Mouse (Mus musculus) kidney, postnatal 36 days (tissue): ENCODE data around the gene Ccl6.
A peak's percentile ranks its signal among the peaks of the same experiment; 100 is the strongest.

Experiments
- DNase-seq, 2 experiments: peaks; one replicate each; pipeline ENCODE4 v3.0.0; 2021 to 2022; ENCODE audit warnings: mixed read lengths in 2 of 2

The Ccl6 gene

GRCm38 (mm10) chr11:83595669-83596455, 3.0 kb upstream of the Ccl6 start:
- DNase-seq = no peak

DNA sequence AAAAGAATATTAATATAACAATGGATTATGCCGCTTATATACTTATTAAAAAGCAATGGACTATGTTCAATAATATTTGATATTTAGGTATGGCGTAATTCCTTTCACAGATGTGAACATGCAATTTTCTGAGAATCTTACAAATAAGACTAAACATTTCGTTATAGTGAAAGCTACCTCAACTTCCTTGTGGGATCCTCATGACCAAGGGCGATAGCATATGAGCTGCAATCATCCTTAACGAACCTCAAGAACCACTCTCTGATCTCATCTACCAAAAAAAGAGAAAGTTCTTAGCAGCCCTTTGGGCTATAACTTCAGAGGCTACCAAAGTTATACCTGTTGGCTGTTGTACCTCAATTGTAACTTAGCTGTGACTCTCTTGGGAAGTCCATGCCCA, 566 bp upstream of the Ccl6 start:
- no peak for DNase-seq

DNA sequence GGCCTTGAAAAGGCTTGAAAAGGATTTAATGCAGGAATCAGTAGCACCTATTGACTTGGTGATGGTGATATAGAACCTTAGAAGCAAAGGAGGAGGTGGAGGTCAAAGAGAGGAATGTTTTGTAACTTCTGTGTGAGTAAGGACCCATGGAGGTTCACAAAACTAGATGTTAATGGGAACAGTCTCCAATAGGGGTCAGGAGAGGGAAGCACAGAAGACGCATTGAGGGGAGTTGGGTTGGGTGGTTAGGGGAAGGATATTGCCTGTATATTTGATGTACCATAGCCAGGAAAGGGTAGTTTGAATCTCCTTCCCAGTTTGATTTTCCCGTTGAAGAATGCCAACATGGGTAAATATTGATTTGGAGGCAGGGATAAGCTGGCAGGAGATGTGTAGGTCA, 8.7 kb downstream of the Ccl6 start:
- no peak for DNase-seq

GRCm38 (mm10) chr11:83583450-83583754, 9.5 kb downstream of the Ccl6 start:
- no peak for DNase-seq

DNA sequence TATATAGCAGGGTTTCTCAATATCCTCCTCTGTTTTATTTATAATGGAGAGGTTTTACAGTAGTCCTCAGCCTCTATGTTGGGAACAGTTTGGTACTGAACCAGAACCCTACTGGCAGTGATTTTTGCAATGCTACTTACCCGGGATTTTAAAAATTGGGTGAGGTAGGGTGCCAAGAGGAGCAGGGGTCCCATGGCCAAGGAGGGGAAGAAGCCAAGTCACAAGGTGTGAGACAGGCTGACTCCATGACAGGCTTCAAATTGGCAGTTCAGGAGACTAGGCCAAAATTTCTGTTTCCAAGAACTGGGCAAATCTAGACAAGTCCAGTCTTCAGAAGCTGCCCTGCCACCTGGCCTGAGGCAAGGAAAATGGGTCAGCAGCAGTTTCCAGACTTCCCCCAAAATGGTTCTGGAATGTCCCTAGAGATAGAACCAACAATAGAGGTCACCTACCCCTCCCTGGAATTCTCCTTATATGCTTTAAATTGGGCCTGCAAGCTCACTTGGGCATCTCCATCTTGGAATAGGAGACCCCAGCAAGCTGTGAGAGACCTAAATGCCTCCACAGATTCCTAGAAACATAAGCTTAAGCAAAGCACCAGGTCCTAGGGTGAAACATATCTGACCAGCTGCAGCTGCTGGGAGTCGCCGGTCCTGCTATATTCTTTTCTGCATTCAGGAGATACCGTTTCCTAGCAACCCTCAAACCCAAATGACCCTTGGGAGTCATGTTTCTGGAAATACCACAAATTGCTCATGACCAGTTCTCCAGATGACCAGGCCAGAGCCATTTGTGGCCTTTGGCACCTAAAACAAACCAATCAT, 10.0 kb downstream of the Ccl6 start:
- DNase-seq = peak; percentile 25 to 63

DNA sequence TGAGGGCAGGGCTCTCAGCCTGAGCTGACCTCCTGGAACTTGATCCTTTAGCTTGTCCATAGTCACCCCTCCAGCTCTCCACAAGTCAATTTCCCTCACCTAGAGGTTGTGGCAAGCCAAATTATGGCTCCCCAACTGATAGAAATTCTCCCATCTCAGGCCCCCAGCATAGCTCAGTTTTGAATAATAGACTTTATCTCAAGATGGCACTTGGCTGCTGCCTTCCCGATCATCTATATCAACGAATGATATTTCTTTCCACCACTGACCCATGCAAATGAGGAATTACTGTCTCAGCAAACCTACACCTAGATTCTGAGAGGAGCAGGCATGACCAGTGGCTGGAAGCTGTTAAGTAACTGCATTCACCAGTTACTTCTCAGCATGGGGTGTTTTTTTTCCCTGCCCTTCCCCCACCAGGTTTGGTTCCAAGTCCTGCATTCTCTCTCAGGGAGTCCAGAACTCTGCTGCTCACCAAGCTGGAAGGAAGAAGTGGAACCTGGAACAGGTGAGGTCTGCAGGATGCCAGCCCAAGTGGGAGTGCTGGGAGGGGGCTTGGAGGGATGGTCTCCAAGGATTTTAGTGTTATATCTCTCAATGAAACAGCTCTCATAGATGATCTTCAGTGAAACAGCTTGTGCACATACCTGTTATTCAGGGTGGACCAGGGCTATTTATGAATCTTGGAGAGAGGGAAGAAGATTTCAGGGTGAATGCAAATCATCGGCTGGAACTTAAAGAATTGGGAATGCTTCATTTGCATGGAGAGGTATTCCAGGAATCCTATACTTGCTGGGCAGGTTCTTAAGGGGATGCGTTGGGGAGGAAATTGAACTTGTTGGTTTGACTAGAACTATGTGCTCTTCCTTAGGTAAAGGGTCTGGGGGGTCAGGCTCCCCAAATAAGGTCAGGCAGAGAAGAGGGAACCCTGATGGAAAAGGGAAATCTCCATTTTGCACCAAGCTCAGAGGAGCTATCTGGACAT, 11.0 kb downstream of the Ccl6 start:
- peak; percentile 75 to 77 for DNase-seq

DNA sequence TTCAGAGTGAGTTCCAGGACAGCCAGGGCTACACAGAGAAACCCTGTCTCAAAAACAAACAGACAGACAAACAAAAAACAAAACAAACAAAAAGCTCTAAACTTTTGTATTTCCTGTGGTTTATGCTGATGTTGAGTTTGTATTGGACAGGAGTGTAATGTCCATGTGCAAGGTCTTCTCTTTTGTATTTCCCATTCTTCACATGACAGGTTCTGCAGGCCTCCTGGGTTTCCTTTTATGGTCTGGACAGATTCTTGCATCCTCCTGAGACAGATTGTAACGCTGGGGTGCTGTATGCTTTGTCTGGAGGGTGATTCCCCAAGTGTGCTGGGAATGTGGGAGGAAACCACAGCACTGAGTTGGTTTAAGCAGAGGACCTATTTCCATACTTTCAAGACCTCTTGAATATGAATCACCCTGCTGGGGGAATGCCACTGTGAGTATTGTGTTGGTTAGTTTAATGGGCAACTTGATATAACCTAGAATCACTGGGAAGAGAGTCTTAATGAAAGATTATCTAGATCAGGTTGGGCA, 12.1 kb downstream of the Ccl6 start:
- no peak for DNase-seq

DNA sequence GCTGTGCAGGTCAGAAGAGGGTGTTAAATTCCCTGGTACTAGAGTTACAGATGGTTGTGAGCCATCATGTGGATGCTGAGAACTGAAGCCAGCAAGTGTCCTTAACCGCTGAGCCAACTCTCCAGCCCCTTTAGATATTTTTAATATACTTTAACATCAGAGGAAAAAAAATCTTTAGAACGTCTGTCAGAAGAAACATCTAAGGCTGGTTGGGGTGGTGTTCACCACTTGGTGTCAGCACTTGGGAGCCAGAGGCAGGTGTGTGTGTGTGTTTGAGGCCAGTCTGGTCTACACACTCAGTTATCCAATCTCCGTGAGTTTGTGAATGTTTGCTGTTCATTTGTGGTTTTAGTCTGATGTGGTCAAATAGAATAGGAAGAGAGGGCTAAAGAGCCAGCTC, 13.9 kb downstream of the Ccl6 start:
- no peak for DNase-seq

- DNase-seq = no peak
Measured at GRCm38 (mm10) chr11:83578186-83578760, 14.6 kb downstream of the Ccl6 start, which contains the start of gene Ccl9. Gene Ccl9 (minus strand): TSS chr11:83578636.

- no peak for DNase-seq
Measured at GRCm38 (mm10) chr11:83576927-83577555, 15.8 kb downstream of the Ccl6 start.

DNA sequence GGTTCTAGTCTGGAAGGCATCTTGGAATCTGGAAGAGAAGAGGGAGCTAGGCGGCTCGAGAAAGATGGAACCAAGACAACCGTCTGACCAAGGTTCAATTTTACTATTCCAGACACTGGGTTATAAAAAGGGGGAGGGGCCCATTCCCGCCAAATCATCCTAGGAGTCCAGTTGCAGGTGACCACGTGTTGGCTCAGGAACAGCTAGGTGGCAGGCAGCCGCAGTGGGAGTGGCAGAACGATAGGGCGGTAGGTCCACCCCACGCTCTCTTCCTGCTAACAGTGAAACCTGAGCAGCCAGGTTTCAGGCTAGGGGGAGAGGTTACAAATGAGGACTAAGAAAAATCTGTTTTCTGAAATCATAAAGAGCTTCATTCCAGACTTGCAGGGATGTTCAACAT, 20.1 kb downstream of the Ccl6 start:
- no peak for DNase-seq

DNA sequence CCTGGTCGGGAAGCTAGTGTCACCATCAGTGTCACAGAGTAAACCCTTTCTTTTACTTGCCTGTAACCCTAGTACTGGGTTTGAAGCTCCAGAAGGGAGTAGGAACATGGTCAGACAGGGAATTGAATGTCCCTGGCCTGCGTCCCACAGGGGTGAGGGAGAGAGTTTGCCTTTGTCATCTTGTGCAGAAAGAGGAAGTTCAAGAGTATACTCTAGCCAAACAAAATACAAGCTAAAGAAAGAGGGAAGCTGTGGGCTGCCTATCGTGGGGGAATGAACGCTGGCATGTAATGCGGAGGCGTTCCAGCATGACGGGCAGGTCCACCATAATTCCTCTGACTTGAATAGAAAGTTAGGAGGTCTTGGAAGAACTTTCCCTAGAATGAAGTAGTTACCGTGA, 20.7 kb downstream of the Ccl6 start:
- DNase-seq = peak; percentile 49 to 60

DNA sequence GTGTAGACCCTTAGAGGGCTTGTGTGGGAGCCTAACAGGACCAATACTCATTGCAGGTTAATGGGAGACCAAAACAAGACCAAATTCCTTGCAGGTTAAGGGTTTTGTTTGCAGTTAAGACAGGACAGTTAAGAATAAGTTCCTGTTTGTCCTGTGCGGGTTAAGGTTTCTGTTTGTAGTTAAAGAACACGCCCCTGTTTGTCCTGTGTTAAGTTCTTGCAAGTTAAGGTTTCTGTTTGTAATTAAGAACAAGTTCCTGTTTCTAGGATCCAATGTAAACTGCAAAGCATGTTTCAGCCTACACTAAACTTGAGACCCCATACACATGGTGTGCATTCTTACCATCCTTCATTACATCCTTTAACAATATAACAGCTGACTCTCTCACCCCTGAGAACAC, 22.7 kb downstream of the Ccl6 start:
- no peak for DNase-seq

DNA sequence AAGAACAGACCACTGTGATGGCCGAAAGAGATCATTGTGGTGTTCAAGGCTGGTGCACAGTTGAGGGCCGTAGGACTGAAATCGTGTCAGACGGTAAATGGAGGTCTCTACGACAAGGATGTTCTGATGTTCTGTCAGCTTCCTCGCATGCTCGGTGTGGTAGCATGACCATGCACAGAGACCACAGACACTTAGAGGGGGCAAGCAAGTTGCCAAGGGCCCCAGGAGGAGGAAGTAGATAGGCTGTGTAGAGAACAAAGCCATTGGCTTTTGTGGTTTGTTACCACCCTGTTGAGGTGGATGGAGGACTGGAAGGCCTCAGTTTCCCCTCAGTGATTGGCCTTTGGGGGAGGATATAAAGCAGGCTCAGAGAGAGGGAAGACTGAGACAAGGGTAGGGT, 23.6 kb downstream of the Ccl6 start:
- DNase-seq = no peak

DNA sequence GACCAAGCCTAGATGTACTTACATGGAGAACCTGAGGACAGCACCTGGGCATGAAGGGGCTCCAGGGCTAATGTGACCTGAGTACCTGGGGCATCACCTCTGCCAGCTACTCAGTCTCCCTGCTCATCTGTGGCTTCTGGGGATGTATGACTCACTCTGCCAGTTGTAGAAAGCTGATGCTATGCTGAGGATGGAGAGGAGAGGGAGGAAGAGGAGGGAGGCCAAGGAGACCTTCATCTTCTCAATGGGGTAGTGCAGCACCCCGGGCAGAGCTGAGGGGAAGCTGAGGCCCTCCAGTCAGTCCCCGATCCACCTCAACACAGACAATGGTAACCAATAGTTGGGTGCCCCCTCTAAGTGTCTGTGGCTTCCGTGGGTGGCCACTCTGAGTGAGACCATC, 24.1 kb downstream of the Ccl6 start:
- DNase-seq = no peak

DNA sequence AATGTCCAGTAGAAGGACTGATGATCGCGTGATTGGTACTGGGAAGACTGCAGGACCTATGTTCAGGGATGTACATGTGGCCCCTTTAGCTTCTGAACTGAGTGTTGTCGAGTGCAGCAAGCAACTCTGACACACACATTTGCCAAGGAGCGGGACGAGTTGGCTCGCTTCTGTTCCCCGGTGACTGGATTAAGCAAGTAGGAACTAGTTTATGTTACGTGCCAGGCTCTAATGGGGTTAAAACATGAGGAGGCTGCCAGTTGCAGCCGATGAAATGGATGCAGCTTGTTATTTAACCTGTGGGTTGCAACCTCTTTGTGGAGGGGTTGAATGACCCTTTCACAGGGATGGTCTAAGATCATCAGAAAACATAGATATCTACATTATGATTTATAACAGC, 24.8 kb downstream of the Ccl6 start:
- DNase-seq = no peak

DNA sequence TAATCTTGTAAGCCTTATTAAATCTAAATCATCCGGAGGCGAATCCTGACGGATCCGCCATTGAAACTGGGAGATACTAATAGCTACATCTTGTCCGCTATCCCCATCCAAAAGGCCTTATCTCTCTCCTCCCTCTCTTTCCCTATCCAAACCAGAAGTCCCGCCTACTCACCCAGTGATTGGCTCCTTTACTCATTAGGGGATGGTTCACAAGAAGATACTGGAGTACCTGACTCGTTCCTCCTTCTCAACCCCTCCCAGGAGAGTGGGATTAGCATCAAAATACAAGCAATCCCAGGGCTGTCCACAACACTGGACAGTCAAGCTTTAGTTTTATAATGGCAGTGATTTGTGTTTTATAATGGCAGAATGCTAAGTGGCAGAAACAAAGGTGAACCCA, 25.6 kb downstream of the Ccl6 start:
- no peak for DNase-seq

DNA sequence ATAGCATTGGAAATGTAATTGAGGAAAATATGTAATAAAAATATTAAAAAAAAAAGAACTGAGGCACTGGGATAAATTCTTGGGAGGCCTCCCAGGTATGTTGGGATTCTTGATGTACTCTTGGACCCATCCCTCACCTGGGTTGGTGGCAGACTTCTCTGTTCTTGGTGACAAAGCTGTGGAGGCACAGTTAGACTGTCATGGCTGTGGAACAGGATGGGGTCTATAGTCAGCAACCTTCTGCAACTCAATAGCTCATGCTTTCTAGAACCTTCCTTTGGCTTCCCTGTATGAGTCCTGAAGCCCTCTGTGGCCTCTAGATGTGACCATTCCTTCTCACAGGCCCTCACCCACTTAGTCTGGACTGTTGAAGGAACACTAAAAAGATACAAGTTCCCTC, 26.3 kb downstream of the Ccl6 start:
- no peak for DNase-seq

GRCm38 (mm10) chr11:83563754-83564153, 29.1 kb downstream of the Ccl6 start:
- DNase-seq = peak; percentile 22 to 41

DNA sequence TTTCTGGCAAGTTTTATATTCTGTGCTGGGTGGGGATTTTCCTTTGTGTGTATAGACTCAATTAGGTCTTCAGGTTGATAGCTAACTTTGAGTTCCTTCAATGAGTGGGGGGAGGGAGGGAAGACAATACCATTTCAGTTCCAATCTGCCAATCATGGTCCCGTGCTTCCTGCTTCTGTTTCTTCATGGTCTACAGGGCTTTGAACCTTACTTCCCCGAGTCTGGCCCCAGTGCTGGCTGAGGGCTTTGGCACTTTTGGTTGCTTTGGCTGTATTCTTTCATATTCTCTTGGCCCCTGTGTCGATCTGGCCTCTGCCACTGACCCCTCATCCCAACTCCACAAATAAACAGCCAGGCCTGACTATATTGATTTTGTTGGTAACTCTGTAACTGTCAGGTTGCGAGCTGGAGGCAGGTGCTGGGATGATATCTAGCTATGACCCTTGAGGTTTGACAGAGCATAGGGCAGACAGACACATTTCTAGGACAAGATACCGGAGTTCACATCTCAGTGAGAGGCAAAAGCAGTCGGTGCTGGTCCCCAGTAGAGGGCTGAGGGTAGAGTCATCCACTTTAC, 30.5 kb downstream of the Ccl6 start:
- DNase-seq = no peak

- DNase-seq = no peak
Measured at GRCm38 (mm10) chr11:83560405-83560804, 32.5 kb downstream of the Ccl6 start.

GRCm38 (mm10) chr11:83557074-83557473, 35.8 kb downstream of the Ccl6 start:
- DNase-seq = no peak
